Mouse (Mus musculus): Measurements from ENCODE around the gene Gm20388. TPM values are rescaled to one million over a fixed set of nuclear protein-coding genes. Genes with fewer than 3 reads are reported as not detected.

Gene Gm20388
- total RNA-seq, 2 experiments from 2014 or later, result 18.6 TPM; not detected in 1

DNA sequence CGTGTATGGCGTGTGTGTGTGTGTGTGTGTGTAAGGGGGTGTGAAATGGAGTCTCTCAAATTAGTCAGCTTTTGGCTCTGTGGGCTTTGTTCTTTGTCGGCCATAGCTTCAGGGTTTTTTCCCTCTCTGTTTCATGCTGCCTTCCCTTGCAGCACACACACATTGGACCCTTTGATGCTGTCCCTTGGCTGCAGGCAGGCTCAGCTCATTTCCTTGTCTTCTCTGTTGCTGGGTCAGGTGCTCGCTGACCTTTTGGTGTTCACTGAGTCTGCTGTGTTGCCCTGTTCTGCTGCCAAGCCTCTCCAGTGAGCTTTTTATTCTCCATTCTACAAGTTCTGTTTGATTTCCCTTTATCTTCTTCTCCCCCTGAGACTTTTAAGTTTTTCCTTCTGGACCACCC lies 218.9 kb downstream of the Gm20388 start:
- DNase-seq (ENCODE audit: low spot score in 2 of 2), result no peak
- intact Hi-C loops (cut with DNase I), result no loop called here

DNA sequence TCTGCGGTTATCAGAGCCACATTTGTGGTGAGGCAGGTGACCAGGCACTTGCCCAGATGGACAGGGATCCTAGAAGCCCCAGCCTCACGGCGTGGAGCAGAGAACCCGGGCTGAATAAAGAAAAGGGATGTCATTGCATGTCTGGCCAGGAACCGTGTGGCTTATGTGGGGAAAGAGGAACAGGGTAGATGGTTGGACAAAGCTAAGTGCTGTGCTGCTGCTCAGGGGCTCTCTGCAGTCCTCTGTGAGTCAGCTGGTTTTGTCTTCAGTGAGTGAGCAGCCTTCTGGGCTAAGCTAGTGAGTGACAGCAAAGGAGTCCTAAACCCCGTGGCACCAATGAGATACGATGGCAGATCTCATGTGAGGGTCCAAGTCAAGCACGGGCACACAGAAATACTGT lies 220.5 kb downstream of the Gm20388 start:
- intact Hi-C loops (cut with DNase I), result no loop called here
- no peak for DNase-seq (ENCODE audit: low spot score in 2 of 2)

DNA sequence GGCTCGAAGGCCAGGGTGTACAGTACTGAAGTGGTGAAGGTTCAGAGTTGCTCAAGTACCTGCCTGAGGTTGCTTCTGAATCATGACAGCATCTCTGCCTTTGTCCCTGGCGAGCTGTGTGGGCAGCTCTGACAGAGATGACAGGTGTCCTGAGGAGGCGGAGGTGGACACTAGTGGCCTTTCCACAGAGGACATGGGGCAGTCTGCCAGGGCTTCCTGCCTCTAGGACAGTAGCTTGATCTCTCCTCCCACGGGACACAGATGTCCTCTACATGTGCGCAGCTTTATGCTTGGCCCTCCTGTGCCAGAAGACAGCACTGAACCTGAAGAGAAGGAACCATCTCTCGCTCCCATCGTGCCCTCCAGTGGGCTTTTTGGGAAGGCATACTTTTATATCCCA lies 222.5 kb downstream of the Gm20388 start:
- intact Hi-C loops (cut with DNase I), result no loop called here

DNA sequence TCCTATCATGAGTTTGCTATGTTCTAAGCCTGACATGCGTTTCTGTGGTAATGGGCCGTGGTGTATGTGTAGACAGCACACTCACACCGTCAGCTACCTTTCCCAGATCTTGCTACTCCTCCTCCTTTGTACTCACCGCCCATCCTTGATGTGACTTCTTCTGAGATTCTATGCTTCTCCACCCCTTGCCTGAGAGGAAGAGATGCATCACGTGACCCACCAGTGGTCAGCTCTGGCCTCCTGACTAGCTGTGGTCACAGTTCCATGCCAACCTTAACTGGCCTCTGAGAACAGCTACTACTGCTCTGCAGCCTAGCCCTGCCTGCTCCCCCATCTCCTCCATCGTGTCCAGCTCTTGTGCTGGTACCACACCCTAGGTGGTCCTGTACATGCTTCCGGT lies 225.0 kb downstream of the Gm20388 start:
- intact Hi-C loops (cut with DNase I), result no loop called here
- DNase-seq (ENCODE audit: low spot score in 2 of 2), result no peak

More for the DNA sequence above, 222.5 kb downstream of the Gm20388 start:
- DNase-seq (ENCODE audit: low spot score in 2 of 2), result no peak

DNA sequence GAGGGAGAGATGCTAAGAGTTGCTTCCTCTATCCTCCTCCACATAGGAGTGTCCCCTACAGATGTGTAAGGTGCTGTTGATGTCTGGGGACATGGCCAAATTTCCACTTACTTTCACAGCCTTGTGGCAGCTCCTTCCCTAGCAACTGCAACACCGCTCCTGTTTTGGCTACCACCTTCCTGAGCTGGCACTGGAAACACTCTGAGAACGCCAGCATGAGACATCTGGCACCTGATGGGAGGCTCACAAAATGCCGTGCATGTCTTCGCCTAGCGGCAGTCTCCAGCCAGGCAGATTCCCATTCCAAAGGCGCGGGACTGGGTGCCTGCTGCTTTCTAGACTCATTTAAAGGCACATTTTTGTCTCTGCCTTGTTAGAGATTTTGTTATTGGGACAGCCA lies 226.0 kb downstream of the Gm20388 start:
- intact Hi-C loops (cut with DNase I), result no loop called here
- DNase-seq (ENCODE audit: low spot score in 2 of 2), result peak; percentile 78 to 95

DNA sequence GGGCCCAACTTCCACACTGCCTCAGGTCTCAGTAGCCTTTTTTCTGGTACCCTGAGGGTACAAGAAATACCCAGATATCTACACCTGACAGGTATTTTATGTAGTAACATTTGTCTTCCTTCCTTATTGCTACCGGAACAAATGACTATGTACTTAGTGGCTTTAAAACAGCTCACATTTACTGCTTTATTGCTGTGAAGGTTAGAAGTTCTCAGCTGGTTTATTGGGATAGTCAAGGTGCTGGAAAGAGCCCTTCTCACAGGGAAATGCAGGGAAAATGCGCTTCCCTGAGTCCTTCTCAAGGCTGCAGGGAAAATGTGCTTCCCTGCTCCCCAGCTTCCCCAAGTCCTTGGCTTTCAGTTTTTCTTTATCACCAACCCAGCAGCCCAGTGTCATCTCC lies 228.3 kb downstream of the Gm20388 start:
- DNase-seq (ENCODE audit: low spot score in 2 of 2), result no peak
- intact Hi-C loops (cut with DNase I), result no loop called here

DNA sequence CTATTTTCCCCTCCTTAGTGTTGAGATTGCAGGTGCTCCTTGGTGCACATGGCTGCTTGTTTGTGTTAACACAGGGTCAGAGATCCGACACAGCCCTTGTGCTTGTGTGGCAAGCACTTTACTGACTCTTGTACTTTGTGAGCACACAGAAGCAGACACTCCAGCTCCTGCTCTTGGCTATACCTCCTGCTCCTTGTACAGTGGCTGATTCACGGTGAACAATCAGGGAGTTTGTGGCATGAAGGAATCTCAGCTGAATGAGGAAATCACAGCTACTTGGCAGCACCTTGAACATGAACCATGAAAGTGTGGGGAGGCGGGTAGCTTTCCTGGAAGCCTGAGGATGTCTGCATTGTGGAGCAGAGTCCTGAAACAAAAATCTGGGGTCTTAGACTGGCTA lies 230.1 kb downstream of the Gm20388 start:
- intact Hi-C loops (cut with DNase I), result no loop called here
- DNase-seq (ENCODE audit: low spot score in 2 of 2), result peak in 1 of 2 experiments; percentile 58

DNA sequence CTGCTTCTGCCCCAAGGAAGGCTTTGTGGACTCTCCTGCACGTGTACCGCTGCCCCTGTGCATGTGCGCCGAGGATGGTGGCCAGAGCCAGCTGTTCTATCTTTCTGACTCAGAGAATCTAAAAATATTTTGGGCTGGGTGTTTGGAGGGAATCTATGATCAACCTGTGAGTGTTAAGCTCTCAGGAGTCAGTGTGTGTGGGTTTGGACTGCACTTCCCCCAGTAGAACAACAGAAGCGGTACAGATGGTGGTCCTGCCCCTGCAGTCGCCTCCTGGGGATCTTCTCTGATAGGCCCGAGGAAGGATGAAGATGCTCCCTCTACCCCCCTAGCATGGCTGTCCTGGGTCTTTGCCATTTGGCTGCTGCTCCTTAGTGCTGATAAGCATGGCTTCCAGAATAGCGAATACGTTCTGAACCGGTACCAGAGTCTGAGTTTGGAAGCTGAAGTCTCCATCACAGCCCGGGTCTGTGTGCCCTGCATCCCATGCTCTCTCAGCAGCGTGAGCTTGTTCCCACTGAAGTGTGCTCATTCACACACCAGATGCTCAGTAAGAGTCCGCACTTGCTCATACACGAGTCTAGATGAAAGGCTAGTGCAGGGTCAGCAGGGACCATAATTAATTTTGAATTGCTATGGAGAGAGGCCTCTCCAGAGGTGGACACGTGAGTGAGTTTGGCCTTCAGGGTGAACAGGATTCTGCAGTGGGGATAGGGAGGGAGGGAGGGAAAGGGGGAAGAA lies 233.4 kb downstream of the Gm20388 start:
- intact Hi-C loops (cut with DNase I), result loop anchor here (2.0 kb wide), 1 partner anchor 25 kb away; no protein-coding TSS in a partner anchor
- peak in 1 of 2 experiments; percentile 83 for DNase-seq (ENCODE audit: low spot score in 2 of 2)

DNA sequence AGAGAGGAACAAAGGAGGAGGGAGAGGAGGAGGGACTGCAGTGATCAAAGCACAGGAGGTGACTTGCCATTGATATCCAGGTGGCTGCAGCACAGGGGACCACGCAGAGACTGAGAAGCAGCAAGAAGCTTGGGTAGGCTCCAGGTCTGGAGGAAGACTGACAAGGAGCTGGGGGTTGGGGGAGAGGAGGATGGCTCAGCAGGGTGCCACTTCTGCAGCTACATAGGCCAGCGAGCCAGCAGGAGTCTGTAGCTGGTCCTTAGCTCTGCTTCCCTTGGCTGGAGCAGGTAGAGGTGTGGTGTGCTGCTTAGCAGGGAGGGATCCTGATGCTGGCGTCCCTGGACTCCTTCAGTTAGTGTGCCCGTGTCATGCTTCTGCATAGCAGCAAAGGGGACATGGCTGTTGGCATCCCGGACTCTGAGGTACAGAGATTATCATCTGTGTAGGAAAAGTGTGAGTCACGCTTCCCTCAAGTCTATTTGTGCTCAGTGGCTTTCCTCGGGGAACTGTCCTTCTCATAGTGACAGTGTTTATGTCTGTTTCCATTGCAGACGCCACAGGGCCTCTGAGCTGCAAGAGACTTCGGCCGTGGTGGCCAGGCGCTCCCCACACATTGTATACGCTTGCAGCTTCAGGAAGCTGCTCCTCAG lies 234.1 kb downstream of the Gm20388 start:
- intact Hi-C loops (cut with DNase I), result loop anchor here (2.0 kb wide), 1 partner anchor 26 kb away; no protein-coding TSS in a partner anchor
- DNase-seq (ENCODE audit: low spot score in 2 of 2), result peak in 1 of 2 experiments; percentile 85

DNA sequence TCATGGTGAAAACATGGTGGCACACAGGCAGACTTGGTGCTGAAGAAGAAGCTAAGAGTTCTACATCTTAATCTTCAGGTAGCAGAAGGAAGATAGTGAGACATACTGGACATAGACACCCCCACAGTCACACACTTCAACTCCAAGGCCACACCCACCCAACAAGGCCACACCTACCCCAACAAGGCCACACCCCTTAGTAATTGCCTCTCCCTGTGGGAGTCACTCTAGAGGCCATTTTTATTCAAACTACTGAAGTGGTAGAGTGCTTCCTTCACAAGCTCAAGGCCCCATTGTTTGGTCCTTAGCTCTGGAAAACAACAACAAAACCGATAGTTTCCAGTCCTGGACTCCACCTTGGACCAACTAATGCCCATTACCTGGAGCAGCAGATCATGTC lies 235.4 kb downstream of the Gm20388 start:
- intact Hi-C loops (cut with DNase I), result no loop called here
- no peak for DNase-seq (ENCODE audit: low spot score in 2 of 2)

DNA sequence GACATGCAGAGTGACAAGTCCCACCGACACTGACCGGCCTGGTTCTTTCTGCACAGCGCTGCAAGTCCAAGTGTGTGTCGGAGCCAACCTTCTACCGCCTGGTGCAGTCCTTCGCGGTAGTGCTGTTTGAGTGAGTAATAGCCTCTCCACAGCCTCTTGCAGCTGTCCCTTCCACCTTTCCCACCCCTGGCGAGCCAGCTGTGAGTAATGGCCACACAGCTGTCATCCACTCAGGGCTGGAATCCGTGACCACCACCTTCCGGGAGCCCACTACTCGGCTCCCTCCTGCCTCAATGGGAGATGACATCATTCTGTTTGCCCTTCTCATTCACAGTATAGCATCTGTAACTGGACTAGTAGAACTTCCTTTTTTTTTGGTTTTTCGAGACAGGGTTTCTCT lies 239.4 kb downstream of the Gm20388 start:
- DNase-seq (ENCODE audit: low spot score in 2 of 2), result no peak
- intact Hi-C loops (cut with DNase I), result no loop called here

DNA sequence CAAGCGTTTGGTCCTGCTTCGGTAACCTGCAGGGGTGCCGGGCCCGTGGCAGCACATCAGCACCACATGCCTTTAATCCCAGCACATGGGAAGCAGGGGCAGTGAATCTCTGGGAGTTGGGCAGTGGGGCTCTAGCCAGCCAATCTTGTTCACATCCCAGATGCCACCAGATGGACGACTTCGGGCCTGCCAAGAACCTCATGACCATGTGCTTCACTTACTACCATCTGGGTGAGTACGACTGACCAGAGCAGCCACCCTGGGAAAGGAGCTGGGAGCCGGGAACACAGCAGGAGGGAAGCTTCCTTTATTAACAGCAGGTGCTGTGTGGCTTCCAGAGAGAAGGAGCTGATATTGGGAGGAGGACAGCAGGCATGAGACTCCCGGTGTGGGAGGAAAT lies 240.5 kb downstream of the Gm20388 start:
- DNase-seq (ENCODE audit: low spot score in 2 of 2), result no peak
- intact Hi-C loops (cut with DNase I), result no loop called here

DNA sequence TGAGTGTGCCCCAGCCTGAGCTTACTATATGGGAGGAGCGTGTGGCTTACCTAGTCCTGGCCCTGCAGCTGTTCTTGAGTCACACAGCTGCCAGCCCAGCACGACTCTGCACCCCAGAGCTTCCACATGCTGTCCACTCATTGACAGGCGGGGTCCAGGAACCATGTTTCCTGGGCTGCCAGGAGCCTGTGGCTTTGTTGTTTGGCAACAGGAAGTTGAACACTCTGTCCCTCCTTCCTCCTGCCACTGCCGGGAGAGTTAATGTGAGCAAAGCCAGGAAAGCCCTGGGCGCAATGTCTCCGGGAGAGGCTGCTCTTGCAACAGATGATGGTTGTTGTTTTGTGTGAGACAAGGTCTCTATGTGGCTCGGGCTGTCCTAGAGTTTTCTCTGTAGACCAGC lies 242.0 kb downstream of the Gm20388 start:
- intact Hi-C loops (cut with DNase I), result no loop called here
- DNase-seq (ENCODE audit: low spot score in 2 of 2), result no peak

DNA sequence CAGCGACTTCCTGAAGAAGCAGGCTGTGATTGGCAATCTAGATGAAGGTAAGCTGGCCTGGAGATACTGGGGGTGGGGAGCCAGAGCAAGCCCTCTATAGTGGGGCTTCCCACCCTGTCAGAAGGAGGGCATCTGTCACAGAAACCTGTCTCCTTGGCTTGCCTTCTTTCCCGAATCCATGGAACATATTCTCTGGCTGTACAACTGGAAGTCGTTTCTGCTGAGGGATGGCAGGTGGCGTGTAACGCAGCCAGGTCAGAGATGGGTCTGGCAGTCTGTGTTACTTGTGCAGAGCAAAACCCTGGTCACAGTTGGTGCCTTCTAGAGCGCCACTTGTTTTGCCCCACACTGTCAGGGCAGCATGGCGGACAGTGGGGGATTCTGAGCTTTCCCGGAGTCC lies 249.7 kb downstream of the Gm20388 start:
- intact Hi-C loops (cut with DNase I), result no loop called here
- no peak for DNase-seq (ENCODE audit: low spot score in 2 of 2)

DNA sequence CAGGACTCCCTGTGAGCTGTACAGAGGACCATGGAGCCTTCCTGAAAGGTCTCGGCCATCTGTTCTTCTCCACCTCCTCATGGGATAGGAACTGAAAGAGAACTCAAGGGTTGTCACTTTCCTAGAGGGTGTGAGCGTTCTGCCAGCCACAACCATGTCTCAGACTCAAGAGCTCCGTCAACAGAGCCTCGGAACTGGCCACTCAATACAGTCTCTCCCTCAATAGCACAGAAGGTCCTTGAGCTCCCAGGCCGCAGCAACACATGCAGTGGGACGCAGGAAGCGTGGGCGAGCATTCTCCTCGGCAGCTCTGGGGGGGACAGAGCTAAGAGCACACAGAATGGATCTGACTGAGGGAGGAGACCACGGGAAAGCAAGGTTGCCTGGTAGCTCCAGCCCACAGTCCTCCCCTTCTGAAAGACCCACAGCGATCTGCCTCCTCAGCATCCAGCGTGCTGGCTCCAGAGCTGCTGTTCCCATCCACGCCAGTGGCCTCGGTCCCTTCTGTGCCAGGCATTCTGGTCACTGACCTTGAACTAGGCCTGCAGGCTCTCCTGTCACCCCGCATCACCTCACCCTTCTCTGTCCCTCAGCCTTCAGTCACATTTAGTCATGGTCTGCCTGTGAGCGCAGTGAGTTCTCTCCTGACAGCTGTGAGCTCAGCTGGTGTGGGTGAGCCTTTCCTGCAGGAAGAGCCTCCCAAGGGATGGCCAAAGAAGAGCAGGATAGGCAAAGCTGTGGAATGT lies 251.2 kb downstream of the Gm20388 start:
- intact Hi-C loops (cut with DNase I), result no loop called here

DNA sequence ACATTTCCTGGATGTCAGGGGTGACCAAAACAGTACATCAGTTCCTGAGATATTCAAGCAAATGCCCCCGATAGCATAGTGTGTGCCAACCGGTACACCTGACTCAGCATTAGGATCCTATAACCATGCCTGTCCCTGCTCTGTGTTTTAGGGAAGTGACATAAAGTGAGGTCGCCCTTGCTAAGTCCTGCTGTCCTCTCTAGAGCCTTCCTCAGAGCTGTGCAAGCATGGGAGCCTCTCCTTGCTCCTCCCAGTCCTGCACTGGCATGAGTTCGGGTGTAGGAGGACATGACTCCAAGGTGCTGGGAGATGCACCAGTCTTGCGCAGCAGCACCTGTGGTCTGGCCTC lies 251.7 kb downstream of the Gm20388 start:
- intact Hi-C loops (cut with DNase I), result no loop called here
- no peak for DNase-seq (ENCODE audit: low spot score in 2 of 2)

More for the DNA sequence above, 251.2 kb downstream of the Gm20388 start:
- DNase-seq (ENCODE audit: low spot score in 2 of 2), result peak in 1 of 2 experiments; percentile 43

DNA sequence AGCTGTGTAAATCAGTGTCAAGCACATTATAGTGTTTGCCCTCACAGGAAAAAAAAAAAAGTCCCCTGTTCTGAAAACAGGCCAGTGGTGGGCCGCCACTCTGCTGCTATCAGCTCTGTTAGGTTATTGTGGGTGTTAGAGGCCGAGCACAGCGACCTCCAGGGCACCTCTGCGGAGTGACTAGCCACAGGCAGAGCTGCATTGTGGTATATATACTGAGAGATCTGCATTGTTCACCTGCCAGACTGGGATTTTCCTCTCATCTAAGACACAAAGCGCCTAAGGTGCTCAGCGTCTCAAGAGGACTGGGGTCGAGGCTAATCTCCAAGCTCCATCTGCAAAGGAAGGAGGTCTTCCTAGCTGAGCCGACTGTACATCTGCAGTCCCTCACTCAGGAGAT lies 252.7 kb downstream of the Gm20388 start:
- intact Hi-C loops (cut with DNase I), result no loop called here
- no peak for DNase-seq (ENCODE audit: low spot score in 2 of 2)

DNA sequence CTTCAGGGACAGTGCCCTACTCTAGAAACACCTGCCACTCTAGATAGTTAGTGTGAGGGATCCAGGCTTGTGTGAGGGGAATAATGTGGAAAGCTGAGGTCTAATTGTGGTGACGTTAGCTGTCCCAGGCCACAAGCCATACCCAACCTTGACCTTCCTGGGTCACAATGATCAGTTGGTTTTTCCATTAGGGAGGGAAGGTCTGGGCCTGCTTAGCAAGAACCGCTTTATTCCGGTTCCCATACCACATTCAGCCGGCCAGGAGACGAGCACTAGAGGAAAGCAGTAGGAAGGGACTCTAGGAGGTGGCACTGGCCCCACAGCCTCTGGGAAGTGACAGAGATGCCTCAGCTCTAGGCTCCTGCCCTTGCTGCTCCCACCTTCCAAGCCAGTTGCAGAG lies 253.4 kb downstream of the Gm20388 start:
- DNase-seq (ENCODE audit: low spot score in 2 of 2), result no peak
- intact Hi-C loops (cut with DNase I), result no loop called here

DNA sequence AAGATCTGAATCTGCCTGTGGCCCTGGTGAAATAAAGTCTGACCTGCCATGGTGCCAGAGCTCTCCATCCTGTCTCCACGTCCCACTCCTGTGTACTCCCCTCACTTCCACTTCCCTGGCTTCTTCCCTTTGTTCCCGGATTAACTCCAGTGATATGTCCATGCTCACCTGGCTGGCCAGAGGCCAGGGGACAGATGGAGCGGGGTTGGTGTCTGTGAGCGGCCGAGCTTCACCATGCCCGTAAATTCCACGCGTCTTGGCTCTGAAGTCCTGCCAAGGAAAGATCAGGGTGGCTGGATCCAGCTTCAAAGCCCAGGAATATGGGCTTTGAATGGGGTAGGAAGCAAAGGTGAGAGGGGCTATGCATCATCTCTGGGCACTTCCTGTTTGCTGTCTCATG lies 256.5 kb downstream of the Gm20388 start:
- intact Hi-C loops (cut with DNase I), result no loop called here
- DNase-seq (ENCODE audit: low spot score in 2 of 2), result no peak

DNA sequence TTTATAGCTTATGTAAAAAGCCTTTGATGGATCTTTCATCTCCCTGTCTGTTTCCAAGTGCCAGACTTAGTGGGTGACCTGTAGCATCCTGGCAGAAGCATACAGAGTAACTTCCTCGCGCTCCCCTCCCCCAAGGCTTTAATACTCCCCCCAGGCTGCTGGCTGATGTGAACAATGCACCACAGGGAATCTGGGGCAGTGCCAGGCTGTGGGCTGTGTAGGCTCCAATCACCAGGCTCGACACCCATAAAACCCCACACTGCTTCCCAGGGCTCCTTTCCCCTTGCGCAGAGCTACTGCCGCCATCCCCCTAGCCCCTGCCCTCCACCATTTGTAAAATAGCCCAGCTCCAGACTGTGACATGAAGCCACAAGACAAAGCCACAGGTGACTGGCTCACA lies 257.2 kb downstream of the Gm20388 start:
- intact Hi-C loops (cut with DNase I), result no loop called here
- DNase-seq (ENCODE audit: low spot score in 2 of 2), result peak; percentile 66 to 67

DNA sequence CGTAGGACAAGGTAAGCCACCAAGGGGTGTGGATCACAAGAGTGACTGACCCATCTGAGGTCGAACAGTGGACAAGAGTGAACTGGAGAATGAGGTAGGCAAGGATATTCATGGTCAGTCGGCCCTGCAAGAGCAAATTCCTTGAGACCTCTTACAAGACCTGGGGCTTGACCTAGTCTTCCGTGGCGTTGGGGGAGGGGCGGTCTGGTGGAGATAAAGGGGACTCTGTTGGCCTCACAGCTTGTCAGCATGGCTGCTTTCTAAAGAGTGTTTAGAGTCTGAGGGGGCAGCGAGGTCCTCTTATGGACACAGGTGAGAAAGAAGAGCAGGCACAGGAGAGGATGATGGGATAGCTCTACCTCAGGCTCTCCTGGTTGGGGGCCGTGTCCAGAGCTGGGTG lies 258.5 kb downstream of the Gm20388 start:
- DNase-seq (ENCODE audit: low spot score in 2 of 2), result no peak
- intact Hi-C loops (cut with DNase I), result no loop called here
